Mouse (Mus musculus): ENCODE data around the gene Tgfbr3.

Tgfbr3 gene

DNA sequence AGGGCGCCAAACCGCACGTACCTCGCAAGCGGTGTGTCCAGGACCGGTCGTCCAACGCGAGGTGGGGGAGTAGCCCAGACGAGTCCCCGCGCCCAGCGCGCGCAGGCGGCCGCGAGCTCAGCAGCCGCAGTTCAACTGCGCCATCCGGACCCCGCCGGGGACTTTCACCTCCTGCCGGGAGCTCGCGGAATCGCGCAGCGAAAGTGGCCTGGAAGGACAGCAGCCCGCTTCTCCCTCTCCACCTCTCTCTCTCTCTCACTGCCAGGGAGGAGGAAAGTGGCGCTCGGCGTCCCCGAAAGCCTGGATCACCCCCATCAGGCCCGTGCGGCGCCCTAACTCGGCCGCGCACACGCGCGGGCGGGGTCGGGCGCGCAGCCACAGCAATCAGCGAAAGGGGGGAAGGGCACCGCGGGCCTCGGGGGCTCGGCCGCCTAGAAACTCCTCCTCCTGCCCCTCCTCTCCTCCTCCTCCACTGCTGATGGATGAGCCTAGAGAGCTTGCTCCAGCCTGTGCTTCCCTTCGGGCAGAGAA is at the start of gene Tgfbr3:
TSS of gene Tgfbr3 (minus strand) at position 396 of the 531 bp plus-strand sequence.
- peak; percentile 87 for DNase-seq (ENCODE audit: low read depth, low spot score)

DNA sequence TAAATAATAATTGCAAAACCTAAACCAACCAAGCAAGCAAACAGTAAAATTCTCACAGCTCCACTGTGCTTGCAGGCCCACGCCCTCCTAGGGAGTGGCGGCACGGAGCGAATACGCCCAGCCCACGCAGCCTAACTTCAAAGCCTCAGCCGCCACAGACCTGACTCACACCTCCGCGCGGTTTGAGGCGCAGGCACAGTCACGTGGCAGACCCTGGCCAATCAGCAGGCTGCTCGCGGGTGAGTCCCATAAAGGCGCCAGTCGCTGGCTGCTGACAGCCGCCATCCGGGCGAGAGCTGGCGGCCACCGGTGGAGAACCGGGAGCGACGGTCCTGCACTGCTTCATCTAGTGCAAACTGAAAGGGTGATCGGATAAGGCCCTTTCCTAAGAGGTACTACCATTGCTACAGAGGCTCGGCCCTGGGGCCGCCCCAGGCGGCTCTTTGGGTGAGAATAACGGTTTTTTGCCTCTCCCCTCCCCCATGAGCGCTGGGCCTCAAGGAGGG is 41.5 kb upstream of the Tgfbr3 start, which contains the start of gene Brdt:
TSS of gene Brdt (plus strand) at position 244 of the 506 bp plus-strand sequence.
- no peak for DNase-seq (ENCODE audit: low read depth, low spot score)

DNA sequence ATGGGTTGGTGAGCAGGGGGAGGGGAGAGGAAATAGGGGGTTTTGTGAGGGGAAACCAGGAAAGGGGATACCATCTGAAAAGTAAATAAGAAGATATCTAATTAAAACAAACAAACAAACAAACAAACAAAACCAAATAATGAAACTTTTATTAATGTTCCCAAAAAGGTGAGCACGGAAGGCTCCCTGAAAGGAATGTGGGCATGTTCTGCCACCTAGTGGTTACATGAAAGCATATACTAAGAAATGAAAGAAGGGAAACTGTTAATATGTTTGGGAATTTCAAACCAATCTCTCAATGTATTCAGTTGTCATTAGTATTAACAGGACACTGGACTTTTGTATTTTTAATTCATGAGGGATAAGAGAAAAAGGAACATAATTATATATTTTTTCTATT is 31.3 kb upstream of the Tgfbr3 start:
- DNase-seq (ENCODE audit: low read depth, low spot score): peak; percentile 75

DNA sequence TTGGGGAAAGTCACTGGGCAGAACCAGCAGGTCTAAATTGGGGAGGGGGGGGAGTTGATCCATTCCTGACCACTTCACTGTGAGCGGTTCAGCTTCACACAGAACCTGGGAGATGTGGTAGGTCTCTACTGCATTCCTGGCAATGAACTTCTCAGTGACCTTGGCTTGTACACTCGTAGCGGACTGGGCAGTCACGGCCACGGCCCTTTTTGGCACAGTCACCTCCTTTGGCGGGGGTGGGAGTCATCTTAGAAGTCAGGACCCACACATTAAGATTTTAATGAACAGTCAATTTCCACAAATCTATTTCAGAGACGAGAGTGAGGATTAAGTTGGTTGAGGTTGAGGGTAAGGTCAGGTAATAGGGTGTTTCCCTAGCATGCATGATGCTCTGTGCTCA is 27.7 kb upstream of the Tgfbr3 start:
- no peak for DNase-seq (ENCODE audit: low read depth, low spot score)

DNA sequence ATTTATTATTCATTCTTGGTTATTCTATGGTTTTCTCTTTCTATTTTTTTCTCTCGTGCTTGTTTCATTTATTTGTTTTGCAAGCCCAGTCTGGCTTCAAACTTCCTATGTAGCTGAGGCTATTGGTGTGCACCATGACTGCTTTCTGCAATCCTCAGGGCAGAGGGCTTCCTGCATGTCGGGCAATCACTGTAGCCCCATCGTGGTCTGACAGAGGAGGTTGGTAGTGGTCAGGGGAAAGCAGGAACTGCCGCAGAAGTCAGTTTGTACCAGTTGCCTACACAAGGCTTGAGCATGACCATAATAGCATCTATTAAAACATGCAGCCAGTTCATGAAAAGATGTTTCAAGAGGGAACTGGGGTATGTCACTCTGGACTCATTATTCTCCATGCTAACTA is 18.0 kb upstream of the Tgfbr3 start:
- DNase-seq (ENCODE audit: low read depth, low spot score): no peak

DNA sequence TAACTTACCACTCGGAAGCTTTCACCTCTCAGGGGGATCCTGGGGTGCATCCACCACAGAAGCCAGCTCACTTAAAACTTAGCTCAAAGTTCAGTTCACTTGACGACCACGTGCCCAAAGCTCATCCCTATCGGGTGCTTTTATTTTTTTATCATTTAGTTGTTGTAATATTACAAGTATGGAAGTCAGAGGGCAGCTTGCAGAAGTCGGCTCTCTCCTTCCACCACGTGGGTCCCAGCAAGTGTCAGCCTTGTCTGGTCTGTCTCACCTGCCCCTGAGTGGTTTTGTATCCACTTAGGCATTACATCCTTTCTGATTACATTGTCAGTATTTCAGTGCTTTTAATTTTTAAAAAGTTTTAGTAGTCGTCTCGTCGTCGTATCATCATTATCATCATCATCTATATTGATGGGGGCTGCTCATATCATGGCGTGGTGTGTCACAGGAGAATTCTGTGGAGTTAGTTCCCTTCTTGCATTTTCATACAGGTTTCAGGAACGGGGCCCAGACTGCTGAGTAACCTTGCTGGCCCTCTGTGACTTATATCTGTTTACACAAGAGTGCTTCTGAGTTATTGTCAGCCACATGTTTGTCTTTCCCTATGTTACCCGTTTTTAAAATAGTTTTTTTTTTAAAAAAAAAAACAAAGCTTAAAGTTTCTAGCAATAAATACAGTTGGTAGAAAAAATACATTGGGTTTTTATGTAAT is 14.8 kb upstream of the Tgfbr3 start:
- DNase-seq (ENCODE audit: low read depth, low spot score): peak; percentile 64

DNA sequence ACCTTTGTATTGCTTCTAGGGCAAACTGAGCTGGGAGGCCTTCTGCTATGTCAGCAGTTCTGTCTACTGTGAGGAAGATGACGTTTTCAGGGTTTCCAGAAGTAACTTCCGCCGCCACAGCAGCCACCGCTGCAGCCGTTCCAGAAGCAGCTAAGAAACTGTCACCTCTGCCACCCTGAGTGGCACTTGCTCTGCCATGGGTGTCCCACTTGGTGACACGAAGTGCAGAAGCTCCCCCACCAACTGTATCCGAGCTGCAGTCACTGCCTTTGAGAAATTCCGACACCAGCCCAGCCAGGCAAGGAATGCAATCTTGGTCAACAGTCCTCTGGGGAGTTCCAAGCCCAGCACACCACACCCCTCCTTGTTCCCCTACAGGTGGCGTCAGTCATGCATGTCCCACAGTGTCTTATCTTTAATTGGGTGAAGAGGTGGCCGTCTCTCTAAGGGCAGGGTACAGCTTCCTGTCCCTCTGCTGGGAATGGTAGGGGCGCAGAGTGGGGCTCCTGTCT is 14.0 kb upstream of the Tgfbr3 start:
- DNase-seq (ENCODE audit: low read depth, low spot score): no peak

DNA sequence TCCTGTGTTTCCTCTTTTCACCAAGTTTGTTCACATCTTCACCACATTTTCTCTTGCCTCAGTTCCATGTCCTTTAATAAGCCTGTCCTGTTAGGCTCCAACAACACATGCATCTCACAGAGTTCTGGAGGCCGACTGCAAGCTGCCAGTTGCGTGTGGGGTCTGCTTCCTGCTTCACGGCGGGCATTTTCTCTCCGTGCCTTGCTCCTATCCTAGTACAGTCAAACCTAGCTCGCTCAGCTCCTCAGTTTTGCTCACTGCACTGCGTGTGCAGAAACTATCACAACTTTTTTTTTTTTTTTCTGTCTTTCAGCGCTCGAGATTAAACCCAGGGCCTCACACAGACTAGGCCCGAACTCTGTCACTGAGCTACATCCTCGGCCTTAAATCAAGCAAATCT is 9.4 kb upstream of the Tgfbr3 start:
- DNase-seq (ENCODE audit: low read depth, low spot score): no peak

DNA sequence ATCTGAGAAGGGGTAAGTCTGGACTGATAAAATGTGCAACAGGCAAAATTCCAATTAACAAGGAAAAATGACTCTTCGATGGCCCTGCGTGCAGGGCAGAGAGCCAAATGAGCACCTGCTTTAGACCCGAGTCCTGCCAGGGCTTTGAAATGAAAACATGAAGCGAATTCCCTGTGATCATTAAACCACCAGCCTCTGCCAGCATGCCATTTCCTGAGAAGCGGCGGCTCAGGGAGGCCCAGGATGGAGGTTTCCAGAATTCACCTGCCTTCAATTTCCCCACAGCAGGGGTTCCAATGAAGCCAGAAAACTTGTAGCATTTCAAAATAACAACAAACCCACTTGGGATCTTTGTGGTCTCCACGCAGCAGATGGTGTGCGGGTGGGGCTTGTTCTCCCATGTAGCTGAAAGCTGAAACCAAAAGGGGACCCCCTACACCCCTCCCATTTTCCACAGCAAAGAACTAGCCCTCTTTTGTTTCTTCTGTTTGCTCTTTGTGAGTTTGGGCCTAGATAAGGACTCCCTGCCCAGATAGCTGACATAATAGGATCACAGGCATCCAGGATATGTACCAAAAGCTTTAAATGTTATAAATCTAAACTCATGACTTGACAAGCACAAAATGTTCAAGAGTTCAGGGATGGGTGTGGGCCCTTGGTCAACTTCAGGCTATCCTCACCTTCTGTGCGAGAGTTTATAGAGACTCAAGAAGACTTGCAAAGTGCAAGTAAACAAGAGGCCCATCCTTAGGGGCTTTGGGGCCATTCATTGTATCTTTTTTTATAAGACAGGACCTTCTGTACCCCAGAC is 7.3 kb upstream of the Tgfbr3 start:
- no peak for DNase-seq (ENCODE audit: low read depth, low spot score)

DNA sequence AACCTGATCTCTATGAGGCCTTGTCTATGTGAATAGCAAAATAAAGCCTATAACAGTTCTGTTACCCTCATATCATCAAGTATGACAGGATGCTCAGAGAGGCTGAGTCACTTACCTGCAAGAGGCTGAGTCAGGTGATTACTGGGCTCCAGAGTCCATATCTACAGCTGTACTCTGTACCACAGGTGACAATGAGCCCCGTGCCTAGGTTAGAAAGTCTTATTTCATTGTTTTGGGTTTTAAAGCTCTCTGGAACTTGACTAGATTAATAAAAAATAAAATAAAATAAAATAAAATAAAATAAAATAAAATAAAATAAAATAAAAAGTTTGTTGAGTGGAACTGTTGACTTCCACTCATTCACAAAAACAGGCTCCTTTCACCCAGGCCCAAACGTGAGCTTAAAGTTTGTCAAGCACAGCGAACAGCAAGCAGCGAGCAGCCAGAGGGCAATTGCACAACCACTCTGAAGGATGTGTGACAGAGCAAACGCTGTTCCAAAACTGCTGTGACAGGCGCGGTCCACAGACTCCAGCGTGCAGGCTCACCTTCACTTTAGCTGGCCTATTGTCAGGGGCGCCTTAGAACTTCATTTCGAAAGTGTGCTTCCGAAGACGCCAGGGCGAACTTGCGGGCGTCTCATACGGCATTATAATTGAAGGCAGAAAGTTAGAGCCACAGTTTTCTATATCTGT is 6.5 kb upstream of the Tgfbr3 start:
- no peak for DNase-seq (ENCODE audit: low read depth, low spot score)

DNA sequence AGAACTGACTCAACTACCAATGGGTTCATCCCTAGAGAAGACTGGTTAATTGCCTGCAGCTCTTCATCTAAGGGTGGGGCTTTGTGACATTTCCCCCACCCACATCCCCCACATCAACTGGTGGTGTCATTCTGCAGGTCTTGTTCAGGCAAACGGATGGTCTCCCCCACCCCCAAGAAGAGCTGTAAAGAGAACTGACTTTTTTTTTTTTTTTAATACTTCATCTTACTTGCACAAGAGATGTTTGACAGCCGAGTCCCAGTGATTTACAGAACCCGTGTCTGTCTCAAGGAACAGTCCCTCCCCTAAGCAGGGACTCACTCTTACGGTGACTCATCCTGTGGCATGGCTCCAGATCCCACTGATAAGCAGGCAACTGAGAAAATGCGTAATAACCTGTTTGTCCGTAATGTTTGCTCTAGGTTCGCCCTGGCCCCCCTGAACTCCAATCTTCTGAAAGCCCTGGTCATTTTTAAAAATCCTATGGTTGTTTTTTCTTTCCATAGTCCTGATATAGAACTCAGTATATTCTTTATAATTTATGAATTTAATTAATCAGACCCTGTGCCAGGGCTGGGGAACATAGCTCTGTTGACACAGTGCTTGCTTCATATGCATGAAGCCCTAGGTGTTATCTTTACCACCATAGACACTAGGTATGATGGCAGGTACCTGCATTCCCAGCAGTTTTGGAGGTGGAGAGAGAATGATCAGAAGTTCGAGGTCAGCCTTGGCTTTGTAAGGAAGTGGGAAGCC is 5.8 kb upstream of the Tgfbr3 start:
- DNase-seq (ENCODE audit: low read depth, low spot score): peak; percentile 97

DNA sequence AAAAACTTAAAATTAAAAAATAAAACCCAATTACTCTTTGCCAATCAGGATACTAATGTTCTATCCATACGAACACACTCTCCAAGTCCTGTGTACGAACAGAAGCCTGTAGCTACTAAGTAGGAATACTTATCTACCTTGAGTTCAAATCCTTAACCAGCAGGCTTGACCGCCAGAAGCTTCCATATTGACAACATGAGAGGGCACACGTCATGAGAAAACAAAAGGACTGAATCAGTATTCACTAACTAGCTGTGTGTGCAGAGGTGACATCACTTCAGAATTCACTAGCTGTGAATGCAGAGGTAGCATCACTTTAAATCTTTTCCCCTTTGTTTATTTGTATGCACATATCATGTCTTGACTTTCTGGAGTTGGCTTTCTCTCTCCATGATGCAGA is 4.6 kb upstream of the Tgfbr3 start:
- DNase-seq (ENCODE audit: low read depth, low spot score): no peak

DNA sequence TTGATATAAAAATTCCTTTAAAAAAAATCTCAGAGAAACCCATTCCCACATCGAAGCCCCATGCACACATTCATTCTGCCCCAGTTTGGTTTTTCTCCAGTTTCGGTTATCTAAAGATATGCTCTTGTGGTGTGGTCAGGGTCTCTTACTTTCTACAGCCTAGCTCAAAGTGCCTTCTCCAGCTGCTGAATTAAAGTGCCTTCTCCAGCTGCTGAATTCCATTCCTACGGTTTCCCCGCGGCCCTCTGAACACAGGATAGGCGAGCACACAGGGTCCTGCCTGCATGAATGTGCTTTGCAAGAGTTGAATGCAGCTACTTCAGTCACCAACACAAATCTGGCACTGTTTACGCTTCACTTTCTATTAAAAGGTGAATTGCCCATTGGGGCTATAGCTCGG is 557 bp upstream of the Tgfbr3 start:
- no peak for DNase-seq (ENCODE audit: low read depth, low spot score)

DNA sequence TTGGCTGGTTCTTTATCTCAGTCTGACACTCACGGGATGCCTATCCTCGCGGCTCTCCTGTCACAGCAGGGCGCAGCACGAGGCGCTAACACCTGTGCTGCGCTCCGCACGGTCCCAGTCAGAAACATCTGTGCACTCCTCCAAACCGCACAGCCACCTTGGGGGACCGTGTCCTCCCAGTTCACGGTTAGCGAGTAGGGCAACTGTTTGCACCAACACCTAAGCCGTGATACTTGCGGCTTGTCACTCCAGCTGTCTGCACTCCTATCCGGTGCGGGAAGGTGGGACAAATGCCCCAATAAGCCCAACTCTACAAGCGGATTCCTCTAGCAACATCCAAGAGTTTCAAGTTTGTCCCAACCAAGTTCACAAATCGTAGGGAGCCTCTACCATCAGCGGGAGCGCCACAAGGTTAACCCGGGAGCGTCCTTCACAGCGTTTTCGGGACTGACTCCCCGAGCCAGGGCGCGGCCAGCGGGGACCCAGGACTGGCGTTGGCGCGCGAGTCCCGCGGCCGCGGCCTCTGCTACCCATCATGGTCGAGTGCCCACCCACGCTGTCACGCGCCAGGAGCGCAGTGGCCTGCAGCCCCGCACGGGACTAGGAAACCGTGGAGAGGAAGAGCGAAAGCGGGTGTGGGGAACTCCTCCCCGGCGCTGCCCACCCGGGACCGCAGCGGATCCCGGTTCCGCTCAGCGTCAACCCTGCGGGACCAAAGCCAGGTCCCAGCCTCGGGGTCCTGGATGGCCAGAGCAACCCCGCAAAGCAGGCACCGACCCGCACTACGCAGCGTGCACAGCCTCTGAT is 799 bp downstream of the Tgfbr3 start:
- peak; percentile 46 for DNase-seq (ENCODE audit: low read depth, low spot score)

DNA sequence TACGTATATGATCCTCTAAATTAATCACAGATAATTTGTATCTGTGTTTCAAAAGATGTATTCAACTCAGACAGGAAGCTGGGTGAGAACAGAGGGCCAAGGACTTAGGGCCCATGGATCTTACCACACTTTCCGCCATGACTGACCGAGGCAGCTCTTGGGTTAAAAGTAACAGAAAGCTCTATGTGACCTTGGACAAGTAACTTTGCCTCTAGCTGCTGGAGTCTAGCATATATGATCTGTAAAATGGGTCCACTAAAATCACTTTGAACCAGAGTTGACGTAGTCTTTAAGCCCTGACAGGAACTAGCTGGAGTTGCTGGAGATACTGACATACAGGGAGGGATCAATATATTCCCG is 1.5 kb downstream of the Tgfbr3 start:
- peak; percentile 43 for DNase-seq (ENCODE audit: low read depth, low spot score)

DNA sequence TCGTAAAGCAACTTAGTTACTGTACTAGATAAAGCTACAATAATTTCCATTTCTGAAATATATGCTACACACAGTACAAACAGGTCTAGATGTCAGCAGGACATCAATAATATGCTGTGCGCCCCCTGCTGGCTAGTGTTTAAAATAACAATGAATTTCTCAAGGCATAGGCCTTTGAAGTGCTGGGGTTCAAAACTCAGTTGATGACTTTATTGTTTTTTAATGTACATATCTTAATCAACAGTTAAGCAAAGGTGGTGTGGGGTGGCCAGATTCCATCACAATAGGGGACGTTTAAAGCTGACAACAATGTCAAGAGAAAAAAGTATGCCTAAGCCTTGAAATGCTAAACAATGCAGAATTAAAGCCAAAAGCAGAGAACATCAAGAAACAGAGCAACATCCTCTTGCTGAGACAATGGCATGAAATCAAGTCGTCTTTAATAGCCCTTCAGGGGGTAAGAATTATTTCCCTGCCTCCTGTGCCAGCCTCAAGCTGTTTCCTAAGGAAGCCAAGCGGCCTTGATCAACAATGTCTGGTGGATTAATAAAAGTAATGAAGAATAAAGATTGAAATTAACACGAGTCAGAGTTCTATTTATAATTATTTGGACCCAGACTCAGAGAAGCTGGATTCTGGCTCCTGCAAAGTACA is 2.0 kb downstream of the Tgfbr3 start:
- DNase-seq (ENCODE audit: low read depth, low spot score): peak; percentile 91

DNA sequence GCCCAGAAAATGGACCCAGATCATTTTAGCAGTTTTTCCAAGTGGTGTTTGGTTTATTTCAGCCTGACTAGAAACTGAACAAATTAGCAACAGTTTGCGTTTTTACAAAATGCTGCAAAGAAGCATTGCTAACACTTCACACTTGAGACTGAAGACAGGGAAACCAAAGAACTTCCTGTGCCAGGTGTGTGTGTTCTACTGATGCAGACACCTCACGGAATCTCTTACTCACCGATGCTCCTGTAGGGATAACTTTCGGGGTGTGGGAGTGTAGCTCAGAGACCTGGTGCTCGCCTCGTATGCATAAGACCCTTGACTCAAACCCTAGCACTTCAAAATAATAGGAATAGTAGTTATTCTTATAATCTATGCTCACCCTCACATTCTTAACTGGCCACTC is 3.9 kb downstream of the Tgfbr3 start:
- DNase-seq (ENCODE audit: low read depth, low spot score): no peak

DNA sequence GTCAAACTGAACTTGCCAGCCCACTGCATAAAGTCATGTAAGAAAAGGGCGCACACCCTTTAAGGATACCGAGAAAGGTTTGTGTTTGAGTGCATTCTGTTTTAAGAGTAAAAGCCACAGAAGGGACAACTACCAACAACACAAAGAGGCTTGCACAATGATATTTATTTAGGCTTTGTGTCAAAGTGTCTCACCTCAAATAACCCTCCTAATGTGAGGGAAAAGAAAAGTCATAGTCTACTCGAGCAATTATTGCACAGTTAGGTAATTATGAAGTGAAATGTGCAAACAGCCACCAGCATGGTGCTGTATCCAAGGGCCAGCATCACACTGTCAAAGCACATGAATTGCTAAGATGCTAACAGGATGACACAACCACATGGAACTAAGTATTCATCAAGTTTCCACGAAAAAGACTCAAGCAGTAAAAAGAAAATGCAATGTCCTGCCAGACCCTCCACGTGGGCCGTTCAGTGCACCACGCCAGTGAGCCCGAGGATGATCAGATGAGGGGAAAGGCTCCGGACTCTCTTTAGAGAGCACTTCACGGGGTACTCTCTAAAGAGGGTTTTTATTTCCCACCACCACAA is 5.4 kb downstream of the Tgfbr3 start:
- no peak for DNase-seq (ENCODE audit: low read depth, low spot score)

DNA sequence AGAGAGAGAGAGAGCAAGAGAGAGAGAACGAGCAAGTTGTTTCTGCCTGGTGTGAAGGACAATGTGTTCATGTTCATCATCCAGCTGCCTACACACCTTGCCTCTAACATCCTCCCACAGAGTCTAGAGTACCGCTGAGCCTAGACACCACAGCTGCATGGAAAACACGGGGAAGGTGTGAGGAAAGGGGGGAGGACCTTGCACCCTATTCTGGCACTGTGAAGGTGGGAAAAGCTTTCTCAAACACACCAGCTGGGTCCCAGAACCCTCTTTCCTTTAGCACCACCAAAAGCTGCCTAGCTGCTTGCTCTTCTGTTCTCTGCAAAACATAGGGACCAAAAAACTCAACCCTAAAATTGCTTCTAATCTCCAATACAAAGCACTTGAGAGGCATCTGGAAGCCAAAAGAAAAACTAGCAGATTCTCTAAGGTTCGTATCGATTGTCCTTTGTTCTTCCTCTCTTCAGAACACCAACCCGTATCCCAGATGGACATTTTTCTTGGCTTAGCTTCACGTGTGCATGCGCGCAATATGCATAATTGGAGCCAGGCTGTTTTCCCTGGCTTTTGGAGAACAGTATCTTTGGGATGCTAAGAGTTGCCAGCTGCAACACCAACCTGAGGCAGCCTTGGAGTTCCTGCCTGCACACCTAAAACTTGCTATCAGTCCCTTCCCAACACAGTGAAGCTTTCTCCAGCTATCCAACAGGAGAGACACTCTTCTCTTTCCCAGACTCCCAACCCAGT is 6.7 kb downstream of the Tgfbr3 start:
- DNase-seq (ENCODE audit: low read depth, low spot score): no peak
